Mouse (Mus musculus) spleen, adult 10 weeks (tissue): ENCODE results near the gene Mrps18a. TPM values are rescaled to one million over a fixed set of nuclear protein-coding genes. Genes with fewer than 3 reads are reported as not detected.

Source experiments
- polyA plus RNA-seq: library from polyadenylated mRNA; stranded (reverse); fragments of 350-450 nt; fragmentation: Illumina TruSeq; extraction: RNeasy Lipid Tissue Mini Kit (QIAGEN cat#74804); gene quantifications from one replicate; pipeline ENCODE4 v1.2.3, GENCODE M21; 2015; ENCODE audit warnings: low replicate concordance; ENCODE audit not compliant: insufficient read depth

The Mrps18a gene
- 50.6 TPM for polyA plus RNA-seq

DNA sequence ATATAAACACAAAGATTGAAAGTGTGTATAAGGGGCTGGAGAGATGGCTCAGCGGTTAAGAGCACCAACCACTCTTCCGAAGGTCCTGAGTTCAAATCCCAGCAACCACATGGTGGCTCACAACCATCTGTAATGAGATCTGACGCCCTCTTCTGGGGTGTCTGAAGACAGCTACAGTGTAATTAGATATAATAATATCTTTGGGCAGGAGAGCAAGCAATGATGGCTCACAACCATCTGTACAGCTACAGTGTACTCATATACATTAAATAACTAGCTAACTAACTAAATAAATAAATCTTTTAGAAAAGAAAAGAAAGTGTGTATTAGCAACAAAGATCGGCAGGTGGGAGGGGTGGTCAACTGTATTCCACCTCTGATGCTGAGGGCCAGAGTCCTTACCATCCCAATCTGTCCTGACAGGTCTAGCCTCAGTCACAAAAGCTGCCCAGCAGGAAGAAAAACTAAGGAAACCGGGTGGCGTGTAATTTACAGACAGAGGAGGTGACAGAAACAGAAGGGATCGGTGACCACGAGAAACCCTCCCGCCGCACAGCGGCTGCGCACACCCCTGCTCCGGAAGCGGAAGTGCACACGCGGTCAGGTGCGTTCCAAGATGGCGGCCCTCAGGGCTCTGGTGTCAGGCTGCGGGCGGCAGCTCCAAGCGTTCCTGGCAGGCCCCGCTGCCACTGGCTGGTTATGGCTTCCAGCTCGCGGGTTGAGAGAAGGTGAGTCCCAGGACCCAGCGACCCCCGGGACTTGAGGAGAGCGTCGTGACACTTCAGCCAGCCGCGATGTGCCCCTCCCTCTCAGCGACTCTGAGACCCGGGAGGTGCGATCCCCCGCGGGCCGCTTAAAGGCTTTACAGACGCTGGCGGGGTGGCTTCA lies at the start of gene Mrps18a:
TSS of gene Mrps18a (plus strand) at position 585 of the 888 bp plus-strand sequence.

DNA sequence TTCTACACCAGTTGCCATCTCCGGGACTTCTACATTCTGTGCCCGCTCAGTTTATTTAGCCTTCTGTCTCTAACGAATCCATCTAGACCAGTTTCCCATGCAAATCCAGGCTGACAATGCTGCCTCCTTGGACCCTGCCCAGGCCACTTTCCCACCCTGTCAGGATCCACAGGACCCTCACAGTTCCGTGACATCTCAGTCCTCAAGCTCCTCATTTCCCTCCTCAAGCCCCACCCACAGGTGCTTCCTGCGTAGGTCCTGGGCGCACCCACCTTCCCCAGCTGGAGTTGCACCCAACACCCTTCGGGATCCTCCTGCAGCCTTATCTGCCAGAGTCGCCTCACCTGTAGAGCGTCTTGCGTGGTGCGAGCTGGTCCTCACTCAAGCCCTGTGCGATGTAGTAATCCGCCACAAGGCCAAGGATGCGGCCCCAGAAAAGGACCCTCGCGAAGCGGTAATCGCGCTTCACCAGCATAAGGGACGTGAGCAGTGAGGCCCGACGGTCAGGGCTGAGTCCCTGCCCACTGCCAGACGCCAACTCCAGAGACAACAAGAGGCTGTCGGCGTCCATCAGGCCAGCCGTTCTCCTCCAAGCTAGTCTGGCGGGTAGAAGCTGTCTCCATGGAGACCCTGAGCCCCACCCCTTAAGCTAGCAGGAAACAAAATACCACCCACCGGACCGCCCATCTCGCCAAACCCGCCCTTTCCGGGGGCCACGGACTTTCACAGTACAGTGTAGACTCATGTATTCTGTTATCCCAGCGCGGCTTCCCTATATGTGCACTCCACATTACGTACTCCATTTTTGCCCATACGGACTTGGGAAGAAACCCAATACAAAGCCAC lies 33.0 kb downstream of the Mrps18a start, which contains the start of gene Rsph9:
TSS of gene Rsph9 (minus strand) at position 639 of the 846 bp plus-strand sequence.

DNA sequence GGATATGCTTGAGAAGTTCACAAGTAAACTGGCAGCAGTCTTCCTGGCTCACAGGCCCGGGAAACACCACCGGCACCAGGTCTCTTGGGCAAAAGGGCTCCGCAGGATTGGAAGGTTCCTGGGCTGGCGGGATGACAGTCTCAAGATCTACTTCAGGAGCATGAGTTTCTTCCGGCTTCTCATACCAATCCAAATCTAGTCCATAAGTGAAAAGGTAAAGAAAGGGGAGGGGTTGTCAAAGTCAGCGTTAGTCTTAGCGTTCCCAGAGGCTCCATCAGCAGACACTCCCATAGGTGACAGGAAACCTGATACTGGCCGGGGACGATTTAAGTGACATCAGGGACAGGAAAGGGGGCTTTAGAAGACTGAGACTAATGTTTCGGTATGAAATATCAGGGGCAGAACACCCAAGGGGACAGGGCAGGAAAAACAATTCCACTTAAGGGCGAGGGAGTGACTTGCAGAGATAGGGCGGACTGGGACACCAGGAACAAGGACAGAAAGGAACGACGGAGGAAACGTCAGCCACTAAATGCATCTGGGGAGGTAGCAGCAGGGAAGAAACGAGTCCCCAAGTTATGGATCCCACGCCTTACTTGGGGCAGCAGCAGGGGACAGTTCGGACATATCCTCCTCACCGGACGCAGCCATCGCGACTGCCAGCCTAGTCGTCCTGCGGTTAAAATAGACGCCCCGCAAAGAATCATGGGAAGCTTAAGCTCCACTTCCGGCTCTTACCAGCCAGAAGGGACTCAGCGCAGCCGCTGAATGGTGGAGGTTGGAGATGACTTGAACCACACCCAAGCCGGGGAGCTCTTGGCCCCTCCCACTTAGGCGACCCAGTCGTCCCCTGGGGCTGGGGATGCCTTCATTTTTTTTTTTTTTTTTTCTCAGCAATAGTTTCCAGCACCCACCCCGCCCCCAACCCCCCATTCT lies 42.3 kb downstream of the Mrps18a start, which contains the start of gene Mad2l1bp:
TSS of gene Mad2l1bp (minus strand) at position 707 of the 936 bp plus-strand sequence.

DNA sequence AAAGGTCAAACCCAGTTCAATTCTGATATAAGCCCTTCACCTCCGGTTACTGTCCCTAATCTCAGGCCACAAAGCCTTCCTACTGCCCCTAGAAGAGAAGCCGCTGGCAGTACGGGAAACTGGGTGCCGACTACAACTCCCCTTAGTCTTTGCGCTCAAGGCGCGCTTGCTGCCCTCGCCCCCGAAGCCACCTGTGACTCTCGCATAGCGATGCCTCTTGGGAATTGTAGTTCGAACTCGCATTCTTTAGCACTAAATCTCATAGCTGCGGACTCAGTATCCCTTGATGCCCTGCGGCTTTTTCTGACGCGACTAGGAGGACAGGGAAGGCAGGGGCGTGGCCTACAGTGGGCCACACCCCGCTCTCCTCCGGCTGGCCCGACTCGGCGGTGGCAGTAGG lies 49.9 kb downstream of the Mrps18a start, which contains the start of gene Gtpbp2:
TSS of gene Gtpbp2 (plus strand) at position 347 of the 400 bp plus-strand sequence.

Other genes with a start within 250 kb of the Mrps18a start
- 75.1 TPM for gene Vegfa, start 78.6 kb upstream of the Mrps18a start, polyA plus RNA-seq
- gene Rsph9, start 33.2 kb downstream of the Mrps18a start, polyA plus RNA-seq = 0.32 TPM
- gene Mad2l1bp, start 42.6 kb downstream of the Mrps18a start, polyA plus RNA-seq = 15.3 TPM
- 158 TPM for gene Gtpbp2, start 50.0 kb downstream of the Mrps18a start, polyA plus RNA-seq
- 18.1 TPM for gene Polh, start 91.7 kb downstream of the Mrps18a start, polyA plus RNA-seq
- 31.6 TPM for gene Xpo5, start 91.8 kb downstream of the Mrps18a start, polyA plus RNA-seq
- 37.5 TPM for gene Polr1c, start 137.1 kb downstream of the Mrps18a start, polyA plus RNA-seq
- 20.5 TPM for gene Yipf3, start 137.1 kb downstream of the Mrps18a start, polyA plus RNA-seq
- 0.37 TPM for gene Lrrc73, start 142.5 kb downstream of the Mrps18a start, polyA plus RNA-seq
- 10.3 TPM for gene Tjap1, start 172.0 kb downstream of the Mrps18a start, polyA plus RNA-seq
- gene Dlk2, start 186.4 kb downstream of the Mrps18a start, polyA plus RNA-seq = not detected
- 4.7 TPM for gene Abcc10, start 217.4 kb downstream of the Mrps18a start, polyA plus RNA-seq